Mouse (Mus musculus) hindbrain, embryonic 14.5 days (tissue): ENCODE measurements at regions not wholly inside any gene's neighbourhood (a gene's known extent, or its start where the extent isn't known, plus 50 kb on each side); places are given as distances from the start of the nearest gene placed in this dataset.

Source experiments
- ATAC-seq: fragments of 200-750 bp; cut with Nextera tagmentation; 2 replicates; pipeline ENCODE4 v1.8.0; 2017; ENCODE audit warnings: moderate number of reproducible peaks, mild to moderate bottlenecking, moderate TSS enrichment, moderate library complexity; ENCODE audit not compliant: low FRiP score
- DNase-seq: peaks from one replicate; pipeline ENCODE4 v3.0.0-alpha.2; 2015; ENCODE audit warnings: low spot score
- H3K27ac ChIP-seq: fragments of 300-500 bp; sonication (generic); 2 replicates; pipeline ENCODE4 v1.5.1; 2014; ENCODE audit warnings: mild to moderate bottlenecking, moderate library complexity
- H3K27me3 ChIP-seq: fragments of 300-500 bp; sonication (generic); 2 replicates; pipeline ENCODE4 v1.6.1; 2014; ENCODE audit warnings: mild to moderate bottlenecking, low read length, mixed read lengths; ENCODE audit not compliant: control insufficient read depth, insufficient read depth
- H3K36me3 ChIP-seq: fragments of 300-500 bp; sonication (generic); replicated peaks from 2 replicates; pipeline ENCODE4 v1.6.1; 2014; ENCODE audit not compliant: control insufficient read depth, insufficient read depth
- H3K4me1 ChIP-seq: fragments of 300-500 bp; sonication (generic); replicated peaks from 2 replicates; pipeline ENCODE4 v1.6.1; 2014; ENCODE audit warnings: antibody characterized with exemption, low read length, mixed read lengths; ENCODE audit not compliant: control insufficient read depth, insufficient read depth
- H3K4me2 ChIP-seq: fragments of 300-500 bp; sonication (generic); replicated peaks from 2 replicates; pipeline ENCODE4 v1.6.1; 2014; ENCODE audit warnings: mild to moderate bottlenecking, moderate library complexity
- H3K4me3 ChIP-seq: fragments of 300-500 bp; sonication (generic); replicated peaks from 2 replicates; pipeline ENCODE4 v1.5.1; 2014; ENCODE audit warnings: mild to moderate bottlenecking, low read length
- H3K9ac ChIP-seq: fragments of 300-500 bp; sonication (generic); 2 replicates; pipeline ENCODE4 v1.6.1; 2014
- H3K9me3 ChIP-seq: fragments of 300-500 bp; sonication (generic); 2 replicates; pipeline ENCODE4 v1.6.1; 2016; ENCODE audit warnings: low read length; ENCODE audit not compliant: control insufficient read depth
- WGBS: fragments of 180-500 bp; shearing (Covaris S2); extraction: QIAGEN DNeasy Blood & Tissue Kit; methylation state at CpG from one replicate; pipeline ENCODE4 v1.1.7; 2014; 5-methylcytosine and 5-hydroxymethylcytosine counted together

GRCm38 (mm10) chr9:94404551-94404950 is 133.3 kb downstream of the 1190002N15Rik start:
- no peak for DNase-seq
- Histone ChIP-seq H3K4me3 (no peak overlapping the region), H3K4me1 (peaks cover 6% of the 10 kb centered on the region; the same call in 1 of the 2 replicates), H3K36me3 (no peaks in the 10 kb centered on the region), H3K9me3 (no peaks in the 10 kb centered on the region), H3K27ac (no peak overlapping the region), H3K4me2 (no peak overlapping the region), H3K9ac (no peak overlapping the region), H3K27me3 (no peaks in the 10 kb centered on the region)
- no peak for ATAC-seq
- 82% methylated on average over 6 of the region's 6 CpGs for WGBS

- DNase-seq (no peak), ATAC-seq (no peak)
- no peak overlapping the region for H3K9ac ChIP-seq
- H3K27me3 ChIP-seq: no peaks in the 10 kb centered on the region
- H3K27ac ChIP-seq: no peak overlapping the region
- WGBS: 93% methylated on average over 1 of the region's 1 CpGs
- H3K4me1 ChIP-seq: no peaks in the 10 kb centered on the region
- no peaks in the 10 kb centered on the region for H3K36me3 ChIP-seq
- H3K4me3 ChIP-seq: no peak overlapping the region
- H3K4me2 ChIP-seq: no peak overlapping the region
- no peaks in the 10 kb centered on the region for H3K9me3 ChIP-seq
Measured at GRCm38 (mm10) chr9:94400596-94400995, 137.3 kb downstream of the 1190002N15Rik start.

- no peak overlapping the region for H3K27ac ChIP-seq
- H3K4me3 ChIP-seq: no peak overlapping the region
- DNase-seq (no peak), ATAC-seq (peak; percentile 55; the same call in 1 of the 2 replicates)
- H3K4me1 ChIP-seq: no peaks in the 10 kb centered on the region
- H3K36me3 ChIP-seq: no peaks in the 10 kb centered on the region
- no peak overlapping the region for H3K4me2 ChIP-seq
- no peak overlapping the region for H3K9ac ChIP-seq
- H3K27me3 ChIP-seq: no peaks in the 10 kb centered on the region
- WGBS: 55% methylated on average over 5 of the region's 5 CpGs
- H3K9me3 ChIP-seq: no peaks in the 10 kb centered on the region
Measured at GRCm38 (mm10) chr9:94395215-94395614, 142.7 kb downstream of the 1190002N15Rik start.

GRCm38 (mm10) chr9:94386190-94386589 is 151.7 kb downstream of the 1190002N15Rik start:
- no peaks in the 10 kb centered on the region for H3K4me1 ChIP-seq
- no peaks in the 10 kb centered on the region for H3K27me3 ChIP-seq
- ATAC-seq: no peak
- no peaks in the 10 kb centered on the region for H3K9me3 ChIP-seq
- no peaks in the 10 kb centered on the region for H3K36me3 ChIP-seq
- no peak for DNase-seq
- H3K9ac ChIP-seq: no peak overlapping the region
- no peak overlapping the region for H3K27ac ChIP-seq
- no peak overlapping the region for H3K4me2 ChIP-seq
- no peak overlapping the region for H3K4me3 ChIP-seq

DNA sequence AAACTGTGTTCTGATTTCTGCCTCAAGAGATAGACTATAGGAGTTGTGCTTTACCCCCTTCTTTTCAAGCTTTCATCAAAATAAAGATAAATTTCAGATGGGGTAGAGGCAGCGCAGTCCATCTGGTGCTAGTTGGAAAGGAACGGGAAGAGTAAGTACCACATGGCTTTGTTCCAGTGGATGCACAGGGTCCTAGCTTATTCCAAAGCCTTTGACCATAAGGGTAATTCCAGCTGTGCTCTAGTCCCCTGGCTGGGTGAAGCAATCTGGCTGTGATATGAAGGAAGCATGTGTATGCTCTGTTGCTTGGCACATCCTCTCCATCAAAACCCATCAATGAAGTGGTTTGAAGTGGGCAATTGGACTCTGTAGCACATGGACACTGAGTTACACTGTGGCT is 155.6 kb downstream of the 1190002N15Rik start:
- DNase-seq: no peak
- H3K27me3 ChIP-seq: no peaks in the 10 kb centered on the region

GRCm38 (mm10) chr9:94378835-94379234 is 159.0 kb downstream of the 1190002N15Rik start:
- H3K4me3 ChIP-seq: no peak overlapping the region
- H3K27ac ChIP-seq: 0 out of 2 replicates have a peak overlapping the region, but pooled peaks have one; percentile 20
- H3K9me3 ChIP-seq: no peaks in the 10 kb centered on the region
- 28% methylated on average over 5 of the region's 5 CpGs for WGBS
- no peak overlapping the region for H3K4me2 ChIP-seq
- H3K9ac ChIP-seq: no peak overlapping the region
- DNase-seq (peak; percentile 57), ATAC-seq (peak; percentile 76; the same call in 1 of the 2 replicates)
- H3K4me1 ChIP-seq: peaks cover 17% of the 10 kb centered on the region; the same call in 1 of the 2 replicates
- H3K27me3 ChIP-seq: no peaks in the 10 kb centered on the region
- no peaks in the 10 kb centered on the region for H3K36me3 ChIP-seq

More for the DNA sequence above, 155.6 kb downstream of the 1190002N15Rik start:
- Histone ChIP-seq H3K27ac (no peak overlapping the region), H3K4me1 (peaks cover 17% of the 10 kb centered on the region; the same call in 1 of the 2 replicates), H3K36me3 (no peaks in the 10 kb centered on the region), H3K9me3 (no peaks in the 10 kb centered on the region), H3K9ac (no peak overlapping the region), H3K4me3 (no peak overlapping the region), H3K4me2 (no peak overlapping the region)
- no peak for ATAC-seq
- 77% methylated on average over 2 of the region's 2 CpGs for WGBS

- Histone ChIP-seq H3K27ac (0 out of 2 replicates have a peak overlapping the region, but pooled peaks have one; percentile 62), H3K27me3 (no peaks in the 10 kb centered on the region), H3K9ac (no peak overlapping the region), H3K4me1 (peaks cover 17% of the 10 kb centered on the region; the same call in 1 of the 2 replicates), H3K9me3 (no peaks in the 10 kb centered on the region), H3K4me3 (no peak overlapping the region), H3K4me2 (no peak overlapping the region), H3K36me3 (no peaks in the 10 kb centered on the region)
- ATAC-seq (no peak; the same call in 1 of the 2 replicates), DNase-seq (no peak)
- WGBS: 58% methylated on average over 6 of the region's 6 CpGs
Measured at GRCm38 (mm10) chr9:94378291-94378690, 159.6 kb downstream of the 1190002N15Rik start.

- H3K27me3 ChIP-seq: no peaks in the 10 kb centered on the region
- no peaks in the 10 kb centered on the region for H3K9me3 ChIP-seq
- WGBS: 40% methylated on average over 7 of the region's 7 CpGs
- no peaks in the 10 kb centered on the region for H3K36me3 ChIP-seq
- peak; percentile 42; the same call in 1 of the 2 replicates for ATAC-seq
- H3K4me3 ChIP-seq: no peak overlapping the region
- no peak overlapping the region for H3K4me2 ChIP-seq
- no peak for DNase-seq
- no peak overlapping the region for H3K9ac ChIP-seq
- peaks cover 17% of the 10 kb centered on the region; the same call in 1 of the 2 replicates for H3K4me1 ChIP-seq
- H3K27ac ChIP-seq: no peak overlapping the region
Measured at GRCm38 (mm10) chr9:94377346-94378039, 160.4 kb downstream of the 1190002N15Rik start.

- DNase-seq: peak; percentile 33
- WGBS: 58% methylated on average over 2 of the region's 2 CpGs
Measured at GRCm38 (mm10) chr9:94370976-94371375, 166.9 kb downstream of the 1190002N15Rik start.

More at GRCm38 (mm10) chr9:94370976-94371375, 166.9 kb downstream of the 1190002N15Rik start:
- Histone ChIP-seq H3K4me2 (no peak overlapping the region), H3K36me3 (no peaks in the 10 kb centered on the region), H3K4me1 (no peaks in the 10 kb centered on the region), H3K27me3 (no peaks in the 10 kb centered on the region), H3K9me3 (no peaks in the 10 kb centered on the region), H3K9ac (no peak overlapping the region), H3K27ac (no peak overlapping the region), H3K4me3 (no peak overlapping the region)
- no peak for ATAC-seq
